Mouse (Mus musculus): ENCODE data around the gene Helz.

Gene Helz

GRCm38 (mm10) chr11:107674006-107674405 is 126.3 kb downstream of the Helz start:
- ATAC-seq (ENCODE audit: low TSS enrichment), result no peak

DNA sequence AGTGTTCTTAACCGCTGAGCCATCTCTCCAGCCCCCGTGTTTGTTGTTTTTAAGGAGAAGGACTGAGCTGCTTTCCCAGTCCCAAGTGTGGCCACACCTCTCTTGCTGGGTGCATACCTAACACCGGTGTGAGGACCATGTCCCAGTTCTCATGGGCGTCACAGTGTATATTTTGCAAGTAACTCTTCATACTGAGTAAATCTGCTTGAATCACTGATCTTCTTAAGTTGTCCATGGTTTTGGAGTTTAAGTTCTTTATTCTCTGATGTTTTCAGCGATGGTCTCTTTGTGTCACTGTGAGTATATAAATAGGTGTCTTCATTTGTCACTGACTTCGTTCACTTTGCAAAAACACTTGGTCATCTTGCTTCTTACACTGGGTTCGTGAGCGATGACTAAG is 126.9 kb downstream of the Helz start:
- no peak for ATAC-seq (ENCODE audit: low TSS enrichment)

- ATAC-seq (ENCODE audit: low TSS enrichment), result no peak
These were observed 127.5 kb downstream of the Helz start for GRCm38 (mm10) chr11:107675246-107675645.

DNA sequence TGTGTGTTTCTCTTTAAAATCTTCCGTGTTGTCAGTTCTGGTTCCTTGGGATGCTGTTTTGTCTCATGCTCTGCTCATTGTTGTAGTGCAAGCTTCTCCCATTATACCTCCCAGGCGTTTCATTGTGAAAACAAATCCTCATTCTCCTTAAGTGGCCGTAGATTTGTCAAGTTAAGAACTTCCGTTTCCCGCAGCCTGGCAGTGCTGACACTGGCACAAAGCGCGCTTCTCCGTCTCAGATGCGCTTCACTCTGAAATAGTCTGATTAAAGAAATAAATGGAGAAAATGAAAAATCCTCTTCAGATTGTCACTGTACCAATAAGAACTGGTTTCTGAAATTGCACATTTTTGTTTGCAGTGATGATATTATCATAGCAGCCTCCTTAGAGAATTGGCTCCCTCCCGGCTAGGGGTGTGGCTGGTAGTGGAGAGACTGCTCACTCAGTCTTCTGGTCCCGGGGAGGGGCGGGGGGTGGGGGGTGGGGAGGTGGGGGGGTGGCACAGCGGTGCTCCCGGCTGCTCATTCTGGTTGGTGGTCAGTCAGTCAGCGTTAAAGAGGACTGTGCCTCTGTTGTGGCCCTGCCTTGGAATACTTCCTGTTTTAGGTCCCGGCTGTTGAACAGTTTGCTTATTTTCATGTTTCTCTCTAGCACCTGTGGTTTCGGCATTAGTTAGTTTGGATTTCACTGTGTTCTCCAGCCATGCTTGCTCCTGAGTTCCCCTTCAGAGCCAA is 128.6 kb downstream of the Helz start:
- ATAC-seq (ENCODE audit: low TSS enrichment), result 0 out of 2 replicates have a peak, but pooled peaks have one; percentile 50

DNA sequence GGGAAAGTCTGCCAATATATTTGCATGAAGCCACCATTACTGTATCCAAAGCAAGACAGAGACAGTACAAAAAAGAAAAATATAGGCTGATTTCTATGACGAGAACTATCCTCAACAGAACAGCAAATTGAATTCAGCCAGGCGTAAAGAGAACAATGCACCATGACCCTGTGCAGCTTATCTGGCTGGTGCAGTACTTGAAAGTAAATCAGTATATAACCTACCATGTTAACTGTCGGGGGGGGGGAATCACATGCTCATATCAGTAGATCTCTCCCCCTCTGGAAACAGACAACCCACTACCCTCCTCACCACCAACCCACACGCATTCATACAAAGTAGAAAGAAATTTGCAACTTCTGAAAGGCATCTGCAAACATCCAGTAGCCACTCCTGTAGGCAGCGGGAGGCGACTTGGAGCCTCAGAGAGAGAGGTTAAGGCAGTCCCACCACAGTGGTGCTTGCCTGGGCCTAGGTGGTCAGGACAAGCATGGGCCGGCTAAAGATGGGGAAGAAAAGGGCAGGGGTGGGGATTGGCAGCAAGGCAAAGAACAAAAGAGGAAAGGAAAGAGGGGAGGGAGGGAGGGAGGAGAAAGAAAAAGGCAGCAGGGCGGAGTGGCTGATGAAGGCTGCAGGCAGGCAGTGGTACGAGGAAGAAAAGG is 135.1 kb downstream of the Helz start:
- no peak for ATAC-seq (ENCODE audit: low TSS enrichment)

DNA sequence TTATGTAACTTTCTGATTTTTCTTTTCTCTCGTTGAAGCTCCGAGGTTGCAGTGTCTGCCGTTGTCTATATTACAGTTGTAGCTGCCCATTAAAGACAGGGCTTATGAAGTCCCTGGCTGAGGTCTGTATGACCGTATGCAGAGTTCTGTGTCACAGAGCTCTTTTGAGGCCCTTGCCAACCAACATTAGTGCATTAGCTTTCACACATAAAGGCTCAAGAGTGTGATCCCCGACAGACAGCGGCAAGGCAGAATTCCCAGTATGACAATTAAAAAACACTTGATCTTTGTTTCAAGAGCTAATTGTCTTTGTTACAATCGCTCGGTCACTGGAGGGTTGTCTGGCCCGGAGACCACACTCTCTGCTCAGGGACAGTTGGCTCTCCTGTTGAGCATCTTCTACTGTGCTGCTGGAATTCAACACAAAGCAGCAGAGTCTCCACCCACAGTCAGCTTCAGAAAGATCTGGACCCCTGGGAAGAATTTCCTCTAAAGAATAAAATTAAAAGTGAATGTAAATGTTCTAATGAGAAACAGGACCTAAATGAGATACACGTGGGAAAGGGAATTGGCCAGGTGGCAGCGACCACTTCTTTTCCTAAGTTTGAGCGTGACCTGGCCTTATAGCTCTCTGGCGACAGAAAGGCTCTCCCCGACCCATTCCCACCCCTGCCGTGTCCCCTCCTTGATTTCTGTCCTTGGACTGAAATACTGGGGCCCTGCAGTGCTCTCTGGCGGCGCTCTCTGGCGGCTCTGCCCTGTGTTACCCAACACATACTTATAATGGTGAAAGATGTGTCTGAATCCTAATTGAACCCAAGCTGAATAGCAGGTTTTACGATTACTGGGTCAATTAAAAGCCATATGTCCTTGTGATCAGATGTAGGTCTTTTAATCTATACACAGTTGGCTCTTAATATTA is 136.1 kb downstream of the Helz start:
- ATAC-seq (ENCODE audit: low TSS enrichment), result no peak

DNA sequence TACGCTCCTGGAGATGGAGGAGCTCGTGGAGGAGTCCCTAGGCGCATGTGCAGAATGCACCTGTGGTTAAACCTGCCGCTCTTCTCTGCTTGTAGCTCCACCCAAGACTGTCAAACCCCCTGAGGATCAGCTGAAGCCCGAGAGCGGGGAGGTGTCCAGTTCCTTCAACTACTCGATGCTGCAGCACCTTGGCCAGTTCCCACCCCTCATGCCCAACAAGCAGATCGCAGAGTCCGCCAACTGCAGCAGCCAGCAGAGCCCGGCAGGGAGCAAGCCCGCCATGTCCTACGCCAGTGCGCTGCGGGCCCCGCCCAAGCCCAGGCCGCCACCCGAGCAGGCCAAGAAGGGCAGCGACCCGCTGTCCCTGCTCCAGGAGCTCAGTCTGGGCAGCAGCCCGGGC is 138.6 kb downstream of the Helz start:
- ATAC-seq (ENCODE audit: low TSS enrichment), result no peak

- ATAC-seq (ENCODE audit: low TSS enrichment), result no peak
These were observed 140.8 kb downstream of the Helz start for GRCm38 (mm10) chr11:107688480-107688879.

- ATAC-seq (ENCODE audit: low TSS enrichment), result no peak
These were observed 143.8 kb downstream of the Helz start for GRCm38 (mm10) chr11:107691569-107691968.

- ATAC-seq (ENCODE audit: low TSS enrichment), result no peak
These were observed 145.6 kb downstream of the Helz start for GRCm38 (mm10) chr11:107693338-107693737.

DNA sequence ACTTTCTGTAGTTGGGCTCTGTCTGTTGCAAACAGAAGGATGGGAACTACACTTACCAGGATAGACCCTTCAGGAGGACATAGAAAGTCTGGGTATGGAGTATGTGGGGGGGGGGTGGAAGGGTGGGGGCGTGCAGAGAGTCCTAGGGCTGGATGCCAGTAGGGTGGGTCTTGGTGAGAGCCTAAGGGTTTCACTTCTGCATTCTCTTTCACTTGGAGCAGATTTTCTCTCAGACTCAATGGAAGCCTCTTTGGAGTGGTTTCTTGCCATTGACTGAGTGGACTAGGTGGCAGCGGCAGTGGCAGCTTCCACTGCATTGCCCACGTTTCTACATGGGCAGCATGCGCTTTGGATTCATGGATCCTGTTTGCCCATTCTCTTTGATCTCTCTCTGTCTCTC is 152.2 kb downstream of the Helz start:
- ATAC-seq (ENCODE audit: low TSS enrichment), result no peak

- ATAC-seq (ENCODE audit: low TSS enrichment), result peak; percentile 34; the same call in 1 of the 2 replicates
These were observed 155.8 kb downstream of the Helz start for GRCm38 (mm10) chr11:107703272-107704134.

GRCm38 (mm10) chr11:107705060-107705459 is 157.3 kb downstream of the Helz start:
- no peak for ATAC-seq (ENCODE audit: low TSS enrichment)

GRCm38 (mm10) chr11:107705476-107706074 is 157.8 kb downstream of the Helz start:
- no peak for ATAC-seq (ENCODE audit: low TSS enrichment)

DNA sequence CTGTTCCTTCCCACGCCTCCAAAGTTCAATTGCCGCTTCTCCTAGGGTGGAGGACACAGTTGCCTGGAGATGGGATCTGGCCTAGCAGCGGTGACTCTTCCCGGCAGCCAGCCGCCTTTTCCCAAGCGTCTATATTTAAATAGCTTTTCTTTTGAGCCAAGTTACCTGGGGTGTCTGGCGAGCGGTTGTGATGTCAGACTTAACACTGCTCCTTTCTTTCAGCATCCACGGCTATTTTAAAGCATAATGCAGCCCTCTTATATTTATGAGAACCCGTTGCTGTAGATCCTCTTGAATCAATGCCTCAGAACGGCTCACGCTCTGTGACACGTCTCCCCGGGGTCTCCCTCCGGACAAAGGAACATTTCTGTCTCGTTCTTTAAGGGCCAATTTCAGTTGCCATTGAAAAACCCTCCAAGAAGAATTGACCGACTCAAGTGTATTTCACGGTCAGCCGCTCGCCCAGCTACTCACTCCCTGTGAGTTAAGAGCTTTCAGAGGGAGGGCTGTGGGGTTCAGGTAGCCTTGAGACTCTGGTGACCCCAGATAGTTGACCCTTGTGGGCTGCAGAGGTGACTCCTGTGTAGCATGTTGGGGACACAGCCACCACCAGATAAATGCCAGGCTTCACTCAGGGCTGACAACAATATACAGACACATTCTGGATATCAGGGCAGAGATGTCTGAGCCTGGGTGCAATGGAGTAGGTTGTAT is 160.3 kb downstream of the Helz start:
- ATAC-seq (ENCODE audit: low TSS enrichment), result no peak

- peak; percentile 98 for ATAC-seq (ENCODE audit: low TSS enrichment)
These were observed 162.6 kb downstream of the Helz start for GRCm38 (mm10) chr11:107710379-107710778.

DNA sequence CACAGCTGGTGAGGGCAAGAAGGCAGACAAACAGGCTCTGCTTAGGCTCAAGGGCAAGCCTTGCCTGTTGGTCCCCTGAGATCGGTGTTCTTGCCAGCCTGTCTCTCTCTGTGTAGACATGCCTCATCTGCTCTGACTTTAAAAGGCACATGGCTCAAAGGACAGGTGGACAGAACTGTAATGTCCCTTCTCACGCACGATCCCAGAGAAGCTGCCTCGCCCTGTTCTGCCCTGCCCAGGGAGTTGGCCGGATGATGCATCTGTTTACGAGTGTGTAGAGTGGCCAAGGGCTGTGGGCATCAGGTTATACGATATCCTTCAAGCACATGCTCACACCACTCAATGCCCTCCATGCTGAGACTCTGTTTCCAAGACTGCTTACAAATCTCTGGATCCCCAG is 166.6 kb downstream of the Helz start:
- ATAC-seq (ENCODE audit: low TSS enrichment), result no peak

DNA sequence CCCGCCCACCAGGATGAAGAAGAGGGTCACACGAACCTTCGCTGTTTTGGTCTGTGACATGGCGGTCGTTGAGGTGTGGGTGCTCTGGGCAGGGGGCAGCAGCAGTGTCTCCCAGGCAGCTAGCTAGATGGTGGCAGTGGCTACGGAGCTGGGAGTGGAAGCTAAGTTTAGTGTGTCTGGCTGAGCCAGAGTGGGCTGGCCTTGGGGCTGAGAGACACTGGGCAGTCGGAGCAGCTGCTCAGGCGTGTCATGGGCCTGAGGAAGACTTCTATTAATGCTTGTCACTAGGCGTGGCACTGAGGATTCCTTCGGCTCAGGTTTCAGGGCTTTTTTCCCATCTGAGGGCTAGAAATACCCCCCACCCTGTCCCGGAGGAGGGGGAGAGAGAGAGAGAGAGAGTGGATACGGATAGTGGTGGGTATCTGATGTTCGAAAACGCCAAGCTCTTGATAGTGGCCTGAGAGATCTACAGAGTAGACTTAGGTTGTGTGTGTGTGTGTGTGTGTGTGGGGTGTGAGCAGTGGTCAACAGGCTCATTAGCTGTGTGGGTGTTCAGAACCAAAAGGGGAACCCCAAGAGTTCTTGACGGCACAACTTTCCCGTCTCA is 168.7 kb downstream of the Helz start, which contains the start of gene Cacng1:
TSS of gene Cacng1 (minus strand) at position 191 of the 607 bp plus-strand sequence.
- no peak for ATAC-seq (ENCODE audit: low TSS enrichment)

- ATAC-seq (ENCODE audit: low TSS enrichment), result no peak
These were observed 172.7 kb downstream of the Helz start for GRCm38 (mm10) chr11:107720264-107721021.

Measured in frontal cortex, adult (tissue).